Mouse (Mus musculus) embryonic facial prominence, embryonic 15.5 days (tissue): Measurements from ENCODE around the gene Gm28048. TPM values are rescaled to one million over a fixed set of nuclear protein-coding genes. Genes with fewer than 3 reads are reported as not detected.

Experiments
- ATAC-seq: fragments of 200-750 bp; cut with Nextera tagmentation; 2 replicates; pipeline ENCODE4 v1.8.0; 2017; ENCODE audit warnings: low read depth, moderate TSS enrichment; ENCODE audit not compliant: insufficient number of reproducible peaks, low FRiP score, low TSS enrichment
- H3K27ac ChIP-seq: fragments of 300-500 bp; sonication (generic); replicated peaks from 2 replicates; pipeline ENCODE4 v1.5.1; 2015; ENCODE audit warnings: mild to moderate bottlenecking, inconsistent platforms
- H3K27me3 ChIP-seq: fragments of 300-500 bp; sonication (generic); 2 replicates; pipeline ENCODE4 v1.6.1; 2015; ENCODE audit warnings: inconsistent platforms
- H3K36me3 ChIP-seq: fragments of 300-500 bp; sonication (generic); 2 replicates; pipeline ENCODE4 v1.6.1; 2015; ENCODE audit warnings: mild to moderate bottlenecking, inconsistent platforms
- H3K4me1 ChIP-seq: fragments of 300-500 bp; sonication (generic); 2 replicates; pipeline ENCODE4 v1.6.1; 2015; ENCODE audit warnings: inconsistent platforms
- H3K4me2 ChIP-seq: fragments of 300-500 bp; sonication (generic); replicated peaks from 2 replicates; pipeline ENCODE4 v1.6.1; 2015; ENCODE audit warnings: mild to moderate bottlenecking, inconsistent platforms
- H3K4me3 ChIP-seq: fragments of 300-500 bp; sonication (generic); replicated peaks from 2 replicates; pipeline ENCODE4 v1.5.1; 2015; ENCODE audit warnings: mild to moderate bottlenecking, inconsistent platforms
- H3K9ac ChIP-seq: fragments of 300-500 bp; sonication (generic); 2 replicates; pipeline ENCODE4 v1.6.1; 2015; ENCODE audit warnings: inconsistent platforms
- H3K9me3 ChIP-seq: fragments of 300-500 bp; sonication (generic); replicated peaks from 2 replicates; pipeline ENCODE4 v1.6.1; 2016; ENCODE audit warnings: inconsistent platforms
- WGBS: fragments of 180-500 bp; shearing (Covaris S2); methylation state at CpG from one replicate; pipeline ENCODE4 v1.1.7; 2015; 5-methylcytosine and 5-hydroxymethylcytosine counted together
- polyA plus RNA-seq: library from polyadenylated mRNA; unstranded; fragments of >200 nt; fragmentation: Nextera tagmentation; extraction: Ambion mirVana; gene quantifications from 2 replicates; pipeline ENCODE4 v1.2.1, GENCODE M21; 2015

Gm28048 gene
- polyA plus RNA-seq, 1 experiment from 2014 or later = 11.5 TPM

DNA sequence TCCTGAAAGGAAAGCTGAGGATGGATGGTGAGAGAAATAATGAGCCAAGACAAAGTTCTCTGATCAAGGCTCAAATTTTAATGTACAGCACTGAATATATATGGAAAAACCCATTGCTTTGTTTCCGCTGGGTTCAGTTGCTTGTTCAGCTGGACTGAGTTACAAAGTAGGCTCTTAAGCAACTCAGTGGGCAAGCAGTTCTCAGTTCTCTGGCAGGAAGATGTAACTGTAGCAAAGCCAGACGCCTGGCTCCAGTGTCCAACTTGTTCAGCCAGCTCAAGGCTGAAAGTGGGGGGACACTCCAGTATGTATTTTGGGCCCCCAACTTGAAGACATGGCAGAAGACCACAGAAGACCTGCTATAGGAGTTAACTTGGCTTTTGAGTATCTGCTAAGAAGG is 194.1 kb downstream of the Gm28048 start:
- Histone ChIP-seq H3K27ac (no peak overlapping the region), H3K9me3 (no peaks in the 10 kb centered on the region), H3K36me3 (no peaks in the 10 kb centered on the region), H3K4me3 (no peak overlapping the region), H3K4me2 (no peak overlapping the region), H3K9ac (no peak overlapping the region), H3K4me1 (no peaks in the 10 kb centered on the region), H3K27me3 (no peaks in the 10 kb centered on the region)
- 79% methylated on average over 2 of the region's 2 CpGs for WGBS
- no peak for ATAC-seq

Other genes with a start within 250 kb of the Gm28048 start
- gene B3gnt2, start 121.1 kb downstream of the Gm28048 start, polyA plus RNA-seq = 9.1 and 11.7 TPM in 2 replicates
- gene Zrsr1, start 10.1 kb downstream of the Gm28048 start, polyA plus RNA-seq = 3.5 TPM in 2 replicates
- gene Commd1, start 292 bp upstream of the Gm28048 start, polyA plus RNA-seq = 332 and 342 TPM in 2 replicates
- 233 and 242 TPM in 2 replicates for gene Cct4, start 8.4 kb upstream of the Gm28048 start, polyA plus RNA-seq
- 10.2 and 16.3 TPM in 2 replicates for gene Fam161a, start 25.4 kb upstream of the Gm28048 start, polyA plus RNA-seq